Mouse (Mus musculus): ENCODE results near the gene Col4a1. TPM values are rescaled to one million over a fixed set of nuclear protein-coding genes. Genes with fewer than 3 reads are reported as not detected.

The Col4a1 gene
- polyA plus RNA-seq, 1 experiment from 2014 or later, result 169 TPM

- H3K9me3 ChIP-seq, result no peaks in the 10 kb centered on the region
- WGBS, result under 1% methylated on average over 34 of the region's 34 CpGs
- ATAC-seq (ENCODE audit: insufficient number of reproducible peaks, insufficient read depth, low FRiP score, low TSS enrichment), result peak; percentile 5; the same call in 1 of the 2 replicates
- no peaks in the 10 kb centered on the region for H3K27me3 ChIP-seq
- H3K36me3 ChIP-seq, result peaks cover 8% of the 10 kb centered on the region; the same call in 1 of the 2 replicates
- H3K4me3 ChIP-seq, result peak overlapping the region; percentile 72
- H3K27ac ChIP-seq, result peak overlapping the region; percentile 88
- H3K9ac ChIP-seq, result peak overlapping the region; percentile 93
- peak overlapping the region; percentile 68 for H3K4me2 ChIP-seq (replicated peaks)
- H3K4me1 ChIP-seq, result peaks cover 44% of the 10 kb centered on the region
These were observed 811 bp downstream of the Col4a1 start for GRCm38 (mm10) chr8:11311681-11312348.

- ATAC-seq (ENCODE audit: insufficient number of reproducible peaks, insufficient read depth, low FRiP score, low TSS enrichment), result no peak
- peaks cover 8% of the 10 kb centered on the region; the same call in 1 of the 2 replicates for H3K36me3 ChIP-seq
- no peak overlapping the region for H3K27ac ChIP-seq
- WGBS, result 65% methylated on average over 2 of the region's 2 CpGs
- peaks cover 44% of the 10 kb centered on the region for H3K4me1 ChIP-seq
- no peak overlapping the region for H3K4me3 ChIP-seq
- H3K27me3 ChIP-seq, result no peaks in the 10 kb centered on the region
- no peak overlapping the region for H3K9ac ChIP-seq
- H3K9me3 ChIP-seq, result no peaks in the 10 kb centered on the region
- H3K4me2 ChIP-seq (replicated peaks), result peak overlapping the region; percentile 68; the same call in 1 of the 2 replicates
These were observed 2.6 kb downstream of the Col4a1 start for GRCm38 (mm10) chr8:11310049-11310448.

- no peak overlapping the region for H3K4me2 ChIP-seq (replicated peaks)
- peaks cover 38% of the 10 kb centered on the region for H3K4me1 ChIP-seq
- no peak overlapping the region for H3K4me3 ChIP-seq
- H3K27ac ChIP-seq, result peak overlapping the region; percentile 30; the same call in 1 of the 2 replicates
- no peak overlapping the region for H3K9ac ChIP-seq
- 52% methylated on average over 5 of the region's 5 CpGs for WGBS
- no peaks in the 10 kb centered on the region for H3K9me3 ChIP-seq
- no peak for ATAC-seq (ENCODE audit: insufficient number of reproducible peaks, insufficient read depth, low FRiP score, low TSS enrichment)
- H3K27me3 ChIP-seq, result no peaks in the 10 kb centered on the region
- H3K36me3 ChIP-seq, result peaks cover 8% of the 10 kb centered on the region; the same call in 1 of the 2 replicates
These were observed 3.4 kb downstream of the Col4a1 start for GRCm38 (mm10) chr8:11309226-11309625.

GRCm38 (mm10) chr8:11308570-11308998, 4.0 kb downstream of the Col4a1 start:
- 69% methylated on average over 7 of the region's 7 CpGs for WGBS
- Histone ChIP-seq H3K36me3 (peaks cover 8% of the 10 kb centered on the region; the same call in 1 of the 2 replicates), H3K27ac (no peak overlapping the region), H3K4me1 (peaks cover 31% of the 10 kb centered on the region), H3K9me3 (no peaks in the 10 kb centered on the region), H3K4me2 (replicated peaks) (no peak overlapping the region), H3K27me3 (no peaks in the 10 kb centered on the region), H3K9ac (no peak overlapping the region), H3K4me3 (no peak overlapping the region)
- no peak for ATAC-seq (ENCODE audit: insufficient number of reproducible peaks, insufficient read depth, low FRiP score, low TSS enrichment)

GRCm38 (mm10) chr8:11307451-11307850, 5.2 kb downstream of the Col4a1 start:
- Histone ChIP-seq H3K36me3 (peaks cover 8% of the 10 kb centered on the region; the same call in 1 of the 2 replicates), H3K4me3 (no peak overlapping the region), H3K27me3 (no peaks in the 10 kb centered on the region), H3K9ac (no peak overlapping the region), H3K27ac (no peak overlapping the region), H3K4me1 (peaks cover 29% of the 10 kb centered on the region), H3K9me3 (no peaks in the 10 kb centered on the region), H3K4me2 (replicated peaks) (no peak overlapping the region)
- ATAC-seq (ENCODE audit: insufficient number of reproducible peaks, insufficient read depth, low FRiP score, low TSS enrichment), result no peak
- 87% methylated on average over 7 of the region's 7 CpGs for WGBS

GRCm38 (mm10) chr8:11305539-11305938, 7.1 kb downstream of the Col4a1 start:
- no peak for ATAC-seq (ENCODE audit: insufficient number of reproducible peaks, insufficient read depth, low FRiP score, low TSS enrichment)
- H3K36me3 ChIP-seq, result peaks cover 8% of the 10 kb centered on the region; the same call in 1 of the 2 replicates
- H3K27ac ChIP-seq, result no peak overlapping the region
- 86% methylated on average over 1 of the region's 1 CpGs for WGBS
- no peak overlapping the region for H3K4me2 ChIP-seq (replicated peaks)
- no peaks in the 10 kb centered on the region for H3K9me3 ChIP-seq
- H3K9ac ChIP-seq, result no peak overlapping the region
- H3K4me3 ChIP-seq, result no peak overlapping the region
- H3K4me1 ChIP-seq, result peaks cover 20% of the 10 kb centered on the region; the same call in 1 of the 2 replicates
- no peaks in the 10 kb centered on the region for H3K27me3 ChIP-seq

- H3K4me1 ChIP-seq, result peaks cover 17% of the 10 kb centered on the region
- no peak overlapping the region for H3K27ac ChIP-seq
- 74% methylated on average over 6 of the region's 6 CpGs for WGBS
- no peaks in the 10 kb centered on the region for H3K27me3 ChIP-seq
- H3K9me3 ChIP-seq, result no peaks in the 10 kb centered on the region
- ATAC-seq (ENCODE audit: insufficient number of reproducible peaks, insufficient read depth, low FRiP score, low TSS enrichment), result no peak
- H3K4me3 ChIP-seq, result no peak overlapping the region
- no peak overlapping the region for H3K9ac ChIP-seq
- H3K4me2 ChIP-seq (replicated peaks), result no peak overlapping the region
- H3K36me3 ChIP-seq, result peaks cover 8% of the 10 kb centered on the region; the same call in 1 of the 2 replicates
These were observed 8.5 kb downstream of the Col4a1 start for GRCm38 (mm10) chr8:11304027-11304601.

- Histone ChIP-seq H3K27me3 (no peaks in the 10 kb centered on the region), H3K27ac (no peak overlapping the region), H3K9me3 (no peaks in the 10 kb centered on the region), H3K4me2 (replicated peaks) (no peak overlapping the region), H3K9ac (no peak overlapping the region), H3K4me1 (peaks cover 33% of the 10 kb centered on the region), H3K4me3 (no peak overlapping the region), H3K36me3 (no peaks in the 10 kb centered on the region)
- 83% methylated on average over 8 of the region's 8 CpGs for WGBS
- no peak for ATAC-seq (ENCODE audit: insufficient number of reproducible peaks, insufficient read depth, low FRiP score, low TSS enrichment)
These were observed 12.2 kb downstream of the Col4a1 start for GRCm38 (mm10) chr8:11300436-11300835.

GRCm38 (mm10) chr8:11299317-11299602, 13.4 kb downstream of the Col4a1 start:
- H3K4me3 ChIP-seq, result no peak overlapping the region
- peak overlapping the region; percentile 78; the same call in 1 of the 2 replicates for H3K27ac ChIP-seq
- peaks cover 33% of the 10 kb centered on the region for H3K4me1 ChIP-seq
- no peak for ATAC-seq (ENCODE audit: insufficient number of reproducible peaks, insufficient read depth, low FRiP score, low TSS enrichment)
- no peaks in the 10 kb centered on the region for H3K27me3 ChIP-seq
- no peaks in the 10 kb centered on the region for H3K9me3 ChIP-seq
- 50% methylated on average over 3 of the region's 3 CpGs for WGBS
- no peaks in the 10 kb centered on the region for H3K36me3 ChIP-seq
- H3K9ac ChIP-seq, result no peak overlapping the region
- H3K4me2 ChIP-seq (replicated peaks), result no peak overlapping the region

GRCm38 (mm10) chr8:11298531-11299316, 13.9 kb downstream of the Col4a1 start:
- 25% methylated on average over 12 of the region's 12 CpGs for WGBS
- no peak overlapping the region for H3K4me3 ChIP-seq
- H3K4me2 ChIP-seq (replicated peaks), result 0 out of 2 replicates have a peak overlapping the region, but pooled peaks have one; percentile 11
- peaks cover 33% of the 10 kb centered on the region for H3K4me1 ChIP-seq
- H3K9ac ChIP-seq, result no peak overlapping the region
- ATAC-seq (ENCODE audit: insufficient number of reproducible peaks, insufficient read depth, low FRiP score, low TSS enrichment), result peak; percentile 49; the same call in 1 of the 2 replicates
- no peaks in the 10 kb centered on the region for H3K27me3 ChIP-seq
- H3K36me3 ChIP-seq, result no peaks in the 10 kb centered on the region
- H3K27ac ChIP-seq, result peak overlapping the region; percentile 78
- no peaks in the 10 kb centered on the region for H3K9me3 ChIP-seq

GRCm38 (mm10) chr8:11297141-11297838, 15.3 kb downstream of the Col4a1 start:
- H3K9me3 ChIP-seq, result no peaks in the 10 kb centered on the region
- H3K9ac ChIP-seq, result no peak overlapping the region
- H3K27me3 ChIP-seq, result no peaks in the 10 kb centered on the region
- peak overlapping the region; percentile 78; the same call in 1 of the 2 replicates for H3K27ac ChIP-seq
- 81% methylated on average over 8 of the region's 8 CpGs for WGBS
- no peak for ATAC-seq (ENCODE audit: insufficient number of reproducible peaks, insufficient read depth, low FRiP score, low TSS enrichment)
- H3K4me3 ChIP-seq, result no peak overlapping the region
- no peak overlapping the region for H3K4me2 ChIP-seq (replicated peaks)
- peaks cover 33% of the 10 kb centered on the region for H3K4me1 ChIP-seq
- no peaks in the 10 kb centered on the region for H3K36me3 ChIP-seq

Measured in embryonic facial prominence, embryonic 12.5 days (tissue).